Mouse (Mus musculus) G1E (cell line): ENCODE data around the gene Hrh2.

Source experiments
- CTCF ChIP-seq: IDR thresholded peaks from 2 replicates; pipeline ENCODE4 v1.5.1; 2012; ENCODE audit warnings: low read depth, low read length, inconsistent platforms, mixed read lengths
- GATA1 ChIP-seq: IDR thresholded peaks from 2 replicates; pipeline ENCODE4 v1.6.1; 2012; ENCODE audit warnings: borderline replicate concordance, low read length, inconsistent platforms, mixed read lengths
- GATA2 ChIP-seq: IDR thresholded peaks from 2 replicates; pipeline ENCODE4 v1.6.1; 2012; ENCODE audit warnings: low read depth, low read length, inconsistent platforms, borderline replicate concordance
- POLR2AphosphoS5 ChIP-seq: IDR thresholded peaks from 2 replicates; pipeline ENCODE4 v1.6.1; 2012; ENCODE audit warnings: low read depth, low read length, inconsistent platforms; ENCODE audit not compliant: insufficient replicate concordance

GRCm38 (mm10) chr13:54153672-54154218 lies 38.2 kb upstream of the Hrh2 start:
- TF ChIP-seq CTCF: no peak
- no peak for TF ChIP-seq GATA1
- no peak for TF ChIP-seq GATA2
- TF ChIP-seq POLR2AphosphoS5: no peak
